12 mouse cellular contexts compared by ENCODE assay signal in the genomic region with DNA sequence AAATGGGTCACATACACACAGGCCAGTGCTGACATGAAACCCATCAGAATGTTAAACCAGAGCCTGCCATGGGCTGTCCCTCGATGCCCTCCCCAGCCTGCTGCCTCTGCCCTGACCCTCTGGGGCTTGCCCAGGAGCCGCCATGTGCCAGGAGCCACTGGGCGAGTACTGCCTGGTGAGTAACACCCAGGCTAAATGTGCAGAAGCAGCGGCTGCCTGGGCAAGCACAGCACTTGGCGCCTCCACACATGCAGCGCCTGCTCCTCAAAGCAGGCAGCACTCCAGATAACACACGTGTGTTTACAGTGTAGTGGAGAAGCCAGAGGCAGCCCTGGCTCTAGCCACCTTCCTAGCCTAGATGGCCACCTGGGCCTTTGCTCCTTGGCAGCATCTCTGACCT. TPM values are rescaled to one million over a fixed set of nuclear protein-coding genes. Genes with fewer than 3 reads are reported as not detected.
DNase-seq lines count a peak whose midpoint lies in the region; ATAC-seq and TF ChIP-seq lines count a peak whose summit lies in the region.
"Had no signal": no experiment of that assay in that cellular context is flagged by ENCODE, and none has a peak within 500 bp of the region (broad histone marks: within the 10 kb centered on the region; RNA-seq: fewer than 3 reads in every experiment).

No protein-coding gene starts in this region.

- H3K27ac ChIP-seq in embryonic facial prominence, embryonic 15.5 days (replicated peaks): peak overlapping the region; percentile 52
- no peak overlapping the region for H3K27ac ChIP-seq in embryonic facial prominence, embryonic 10.5 days (replicated peaks)
- H3K27ac ChIP-seq in lung, embryonic 15.5 days: peak overlapping the region; percentile 96
- H3K27ac ChIP-seq in midbrain, embryonic 15.5 days: no peak overlapping the region
- H3K27ac ChIP-seq: kidney, embryonic 15.5 days; stomach, embryonic 15.5 days had no signal

- no peak for DNase-seq in embryonic facial prominence, embryonic 10.5 days (ENCODE audit: low spot score)
- no peak for DNase-seq in lung, adult 2 months
- DNase-seq in gastrocnemius, postnatal 14 days: peak; percentile 85
- peak; percentile 57 for DNase-seq in heart, postnatal 4 days
- DNase-seq in thymus, adult 18-20 months: no peak
- DNase-seq: adrenal gland, postnatal 36 days had no signal

- no peak overlapping the region for H3K4me2 ChIP-seq in embryonic facial prominence, embryonic 15.5 days (replicated peaks)
- H3K4me2 ChIP-seq in lung, embryonic 15.5 days: no peak overlapping the region
- H3K4me2 ChIP-seq in midbrain, embryonic 15.5 days: no peak overlapping the region
- H3K4me2 ChIP-seq: kidney, embryonic 15.5 days; stomach, embryonic 15.5 days had no signal

- H3K36me3 ChIP-seq in embryonic facial prominence, embryonic 15.5 days: peaks cover 17% of the 10 kb centered on the region; the same call in 1 of the 2 replicates
- H3K36me3 ChIP-seq in embryonic facial prominence, embryonic 10.5 days (replicated peaks): peaks cover 70% of the 10 kb centered on the region
- 0 out of 2 replicates have a peak, but pooled peaks cover 3% of the 10 kb centered on the region for H3K36me3 ChIP-seq in lung, embryonic 15.5 days
- H3K36me3 ChIP-seq in midbrain, embryonic 15.5 days (replicated peaks): peaks cover 5% of the 10 kb centered on the region; the same call in 1 of the 2 replicates
- H3K36me3 ChIP-seq: stomach, embryonic 15.5 days had no signal

- peaks cover 88% of the 10 kb centered on the region for H3K4me1 ChIP-seq in embryonic facial prominence, embryonic 15.5 days
- peaks cover 47% of the 10 kb centered on the region for H3K4me1 ChIP-seq in embryonic facial prominence, embryonic 10.5 days
- H3K4me1 ChIP-seq in lung, embryonic 15.5 days: peaks cover 84% of the 10 kb centered on the region
- H3K4me1 ChIP-seq in lung, adult 2 months (ENCODE audit: control insufficient read depth, insufficient read depth, low read length): peaks cover 17% of the 10 kb centered on the region
- peaks cover 27% of the 10 kb centered on the region for H3K4me1 ChIP-seq in midbrain, embryonic 15.5 days

- H3K4me3 ChIP-seq in embryonic facial prominence, embryonic 15.5 days (replicated peaks): no peak overlapping the region
- no peak overlapping the region for H3K4me3 ChIP-seq in embryonic facial prominence, embryonic 10.5 days
- H3K4me3 ChIP-seq in lung, embryonic 15.5 days: no peak overlapping the region
- no peak overlapping the region for H3K4me3 ChIP-seq in lung, adult 2 months (replicated peaks; ENCODE audit: extremely low read depth, low read depth, low read length)
- no peak overlapping the region for H3K4me3 ChIP-seq in midbrain, embryonic 15.5 days
- H3K4me3 ChIP-seq: kidney, embryonic 15.5 days; stomach, embryonic 15.5 days had no signal

- no peak for ATAC-seq in embryonic facial prominence, embryonic 15.5 days (ENCODE audit: insufficient number of reproducible peaks, low FRiP score, low TSS enrichment, low read depth)
- ATAC-seq in lung, embryonic 15.5 days (ENCODE audit: borderline replicate concordance, extremely low read depth, low FRiP score, low TSS enrichment): no peak
- no peak for ATAC-seq in midbrain, embryonic 15.5 days (replicated peaks)
- ATAC-seq: hindbrain, embryonic 16.5 days had no signal

- H3K9ac ChIP-seq in embryonic facial prominence, embryonic 15.5 days: no peak overlapping the region
- 0 out of 2 replicates have a peak overlapping the region, but pooled peaks have one; percentile 7 for H3K9ac ChIP-seq in lung, embryonic 15.5 days
- H3K9ac ChIP-seq in midbrain, embryonic 15.5 days: no peak overlapping the region
- H3K9ac ChIP-seq: kidney, embryonic 15.5 days; stomach, embryonic 15.5 days had no signal

- intact Hi-C loops in gastrocnemius, postnatal 14 days (cut with DNase I; ENCODE audit: low total_unique reads): no loop called here

- H3K27me3 ChIP-seq in embryonic facial prominence, embryonic 15.5 days: no peaks in the 10 kb centered on the region
- H3K27me3 ChIP-seq in embryonic facial prominence, embryonic 10.5 days (replicated peaks; ENCODE audit: low read depth, poor library complexity, severe bottlenecking): no peaks in the 10 kb centered on the region
- no peaks in the 10 kb centered on the region for H3K27me3 ChIP-seq in lung, embryonic 15.5 days
- H3K27me3 ChIP-seq in midbrain, embryonic 15.5 days (replicated peaks): no peaks in the 10 kb centered on the region
- H3K27me3 ChIP-seq: kidney, embryonic 15.5 days; stomach, embryonic 15.5 days had no signal

- no peak for TF ChIP-seq CTCF in lung, adult 2 months (IDR thresholded peaks at IDR 0.05; ENCODE audit: insufficient read depth, low read length)

- TF ChIP-seq POLR2A in lung, adult 2 months (IDR thresholded peaks at IDR 0.05; ENCODE audit: borderline replicate concordance, extremely low read depth, low read depth, low read length): no peak

- H3K9me3 ChIP-seq in embryonic facial prominence, embryonic 15.5 days (replicated peaks): no peaks in the 10 kb centered on the region
- H3K9me3 ChIP-seq in embryonic facial prominence, embryonic 10.5 days: no peaks in the 10 kb centered on the region
- no peaks in the 10 kb centered on the region for H3K9me3 ChIP-seq in lung, embryonic 15.5 days
- no peaks in the 10 kb centered on the region for H3K9me3 ChIP-seq in midbrain, embryonic 15.5 days
- H3K9me3 ChIP-seq: kidney, embryonic 15.5 days; stomach, embryonic 15.5 days had no signal

- 73% methylated on average over 7 of the region's 7 CpGs for WGBS in embryonic facial prominence, embryonic 15.5 days
- 89% methylated on average over 7 of the region's 7 CpGs for WGBS in embryonic facial prominence, embryonic 10.5 days
- 65% methylated on average over 7 of the region's 7 CpGs for WGBS in lung, embryonic 15.5 days
- WGBS in lung, adult 2 months: 63% methylated on average over 7 of the region's 7 CpGs
- WGBS in midbrain, embryonic 15.5 days: 95% methylated on average over 7 of the region's 7 CpGs

RNA-seq across cellular contexts. Expression of a gene that starts 8.2 kb away (rescaled TPM):
- polyA plus RNA-seq in embryonic facial prominence, embryonic 15.5 days (2015; fragmentation: Nextera tagmentation; extraction: Ambion mirVana): 13.8 and 15.8 TPM in 2 replicates
- polyA plus RNA-seq in embryonic facial prominence, embryonic 10.5 days (2016; fragmentation: Nextera tagmentation; extraction: Ambion mirVana): 6.6 and 7.2 TPM in 2 replicates
- polyA plus RNA-seq in lung, embryonic 15.5 days (2015; fragmentation: Nextera tagmentation; extraction: Ambion mirVana): 23.0 and 27.9 TPM in 2 replicates
- 120 and 125 TPM in 2 replicates for polyA plus RNA-seq in lung, adult 2 months (2012; rRNA removed)
- total RNA-seq in gastrocnemius, postnatal 14 days (2021): 10 to 100 TPM; 44.3 to 47.6 TPM
- 10 to 100 TPM; 50.6 to 61.0 TPM for total RNA-seq in heart, postnatal 4 days (2021)
- 45.7 and 50.0 TPM in 2 replicates for polyA plus RNA-seq in midbrain, embryonic 15.5 days (2015; fragmentation: Nextera tagmentation; extraction: Ambion mirVana)

Comparison
In these comparisons a context has a peak if more than half of its experiments do, and no peak if none do; other contexts are left out.
1. H3K27ac ChIP-seq: peak in embryonic facial prominence, embryonic 15.5 days (single experiment) and lung, embryonic 15.5 days (single experiment); none in embryonic facial prominence, embryonic 10.5 days (single experiment) and midbrain, embryonic 15.5 days (single experiment).
2. DNase-seq: peak in gastrocnemius, postnatal 14 days (single experiment) and heart, postnatal 4 days (single experiment); none in embryonic facial prominence, embryonic 10.5 days (single experiment), lung, adult 2 months (single experiment) and thymus, adult 18-20 months (0 of 2).